Mouse (Mus musculus) CH12.LX (cell line): ENCODE measurements at regions not wholly inside any gene's neighbourhood (a gene's known extent, or its start where the extent isn't known, plus 50 kb on each side); places are given as distances from the start of the nearest gene placed in this dataset.

ENCODE experiments used
- DNase-seq: peaks from one replicate; pipeline ENCODE4 v3.0.0-alpha.2; 2013; ENCODE audit errors: extremely low read depth
- H3K27ac ChIP-seq: 2 replicates; pipeline ENCODE4 v1.5.1; 2012; ENCODE audit warnings: low read depth, mild to moderate bottlenecking, control low read depth, moderate library complexity; ENCODE audit not compliant: insufficient read depth
- H3K27me3 ChIP-seq: replicated peaks from 2 replicates; pipeline ENCODE3; 2012; ENCODE audit warnings: inconsistent platforms
- H3K36me3 ChIP-seq, 2 experiments: replicated peaks in 1 of 2; 2 replicates each; pipeline versions ENCODE3 to v1.6.1; 2012; ENCODE audit warnings: inconsistent platforms in 1 of 2, low read length in 1 of 2, mild to moderate bottlenecking in 1 of 2, mixed read lengths in 1 of 2, moderate library complexity in 1 of 2; ENCODE audit not compliant: control insufficient read depth in 1 of 2, insufficient read depth in 1 of 2
- H3K4me1 ChIP-seq, 2 experiments: 2 replicates each; pipeline ENCODE4 v1.6.1; 2012; ENCODE audit warnings: inconsistent platforms in 1 of 2, moderate library complexity in 1 of 2; ENCODE audit not compliant: insufficient read depth in 2 of 2, control insufficient read depth in 1 of 2
- H3K4me2 ChIP-seq: 2 replicates; pipeline ENCODE4 v1.6.1; 2012; ENCODE audit warnings: low read depth, mild to moderate bottlenecking, control low read depth; ENCODE audit not compliant: poor library complexity, insufficient read depth, severe bottlenecking
- H3K4me3 ChIP-seq, 3 experiments: fragments of 150-350 bp in 1 of 3; sonication (generic) in 1 of 3; replicated peaks in 1 of 3; 2 replicates each; pipeline versions ENCODE3 to v1.5.1; 2011 to 2012; ENCODE audit warnings: low read depth in 2 of 3, low read length in 2 of 3, mild to moderate bottlenecking in 2 of 3, moderate library complexity in 2 of 3, control low read depth in 1 of 3, improper control_type of control experiment in 1 of 3, inconsistent platforms in 1 of 3, mixed read lengths in 1 of 3; ENCODE audit not compliant: poor library complexity in 1 of 3
- H3K79me2 ChIP-seq: replicated peaks from 2 replicates; pipeline ENCODE4 v1.6.1; 2012; ENCODE audit warnings: mild to moderate bottlenecking, moderate library complexity; ENCODE audit not compliant: control insufficient read depth, poor library complexity, insufficient read depth, severe bottlenecking; ENCODE audit errors: extremely low read depth
- H3K9ac ChIP-seq: 2 replicates; pipeline ENCODE4 v1.6.1; 2012; ENCODE audit warnings: low read depth, mild to moderate bottlenecking, control low read depth, moderate library complexity; ENCODE audit not compliant: insufficient read depth
- H3K9me3 ChIP-seq: replicated peaks from 2 replicates; pipeline ENCODE3; 2012; ENCODE audit warnings: low read length, inconsistent platforms, mixed read lengths
- CHD1 ChIP-seq: IDR thresholded peaks from 2 replicates; pipeline ENCODE4 v1.6.1; 2012; ENCODE audit warnings: low read depth, low read length, improper control_type of control experiment, inconsistent platforms
- E2F4 ChIP-seq: IDR thresholded peaks from 2 replicates; pipeline ENCODE4 v1.6.1; 2011; ENCODE audit warnings: low read depth, low read length, improper control_type of control experiment; ENCODE audit not compliant: insufficient replicate concordance
- EP300 ChIP-seq: IDR thresholded peaks from 2 replicates; pipeline ENCODE4 v1.6.1; 2011; ENCODE audit warnings: low read length, improper control_type of control experiment
- GABPA ChIP-seq: IDR thresholded peaks from 2 replicates; pipeline ENCODE4 v1.6.1; 2012; ENCODE audit warnings: low read depth, low read length, improper control_type of control experiment, inconsistent platforms; ENCODE audit not compliant: insufficient replicate concordance
- IRF4 ChIP-seq: IDR thresholded peaks from 2 replicates; pipeline ENCODE4 v1.6.1; 2014; ENCODE audit warnings: low read depth, mild to moderate bottlenecking, inconsistent platforms, low read length, improper control_type of control experiment
- JUND ChIP-seq: conservative IDR thresholded peaks from 2 replicates; pipeline ENCODE4 v1.6.1; 2011; ENCODE audit warnings: low read depth, low read length, improper control_type of control experiment
- KAT2A ChIP-seq: IDR thresholded peaks from 2 replicates; pipeline ENCODE4 v1.6.1; 2012; ENCODE audit warnings: low read length, improper control_type of control experiment, inconsistent platforms; ENCODE audit not compliant: insufficient replicate concordance
- MAX ChIP-seq: IDR thresholded peaks from 2 replicates; pipeline ENCODE4 v1.6.1; 2011; ENCODE audit warnings: low read length, improper control_type of control experiment
- MAZ ChIP-seq: IDR thresholded peaks from 2 replicates; pipeline ENCODE4 v1.6.1; 2012; ENCODE audit warnings: low read depth, mild to moderate bottlenecking, inconsistent platforms, low read length, improper control_type of control experiment, moderate library complexity
- MEF2A ChIP-seq: IDR thresholded peaks from 2 replicates; pipeline ENCODE4 v1.6.1; 2014; ENCODE audit warnings: low read depth, mild to moderate bottlenecking, inconsistent platforms, low read length, improper control_type of control experiment, borderline replicate concordance
- NRF1 ChIP-seq: IDR thresholded peaks from 2 replicates; pipeline ENCODE4 v1.6.1; 2014; ENCODE audit warnings: low read depth, mild to moderate bottlenecking, inconsistent platforms, low read length, improper control_type of control experiment, moderate library complexity
- PAX5 ChIP-seq: IDR thresholded peaks from 2 replicates; pipeline ENCODE4 v1.6.1; 2012; ENCODE audit warnings: low read length, inconsistent platforms, mixed read lengths
- POLR2A ChIP-seq: IDR thresholded peaks from 2 replicates; pipeline ENCODE4 v1.6.1; 2011; ENCODE audit warnings: low read depth, mild to moderate bottlenecking, improper control_type of control experiment, low read length
- POLR2AphosphoS2 ChIP-seq: IDR thresholded peaks from 2 replicates; pipeline ENCODE4 v1.6.1; 2011; ENCODE audit warnings: low read depth, low read length, improper control_type of control experiment
- SMC3 ChIP-seq: IDR thresholded peaks from 2 replicates; pipeline ENCODE4 v1.6.1; 2011; ENCODE audit warnings: low read depth, low read length, improper control_type of control experiment
- TCF12 ChIP-seq: IDR thresholded peaks from 2 replicates; pipeline ENCODE4 v1.6.1; 2014; ENCODE audit warnings: low read depth, mild to moderate bottlenecking, inconsistent platforms, low read length, improper control_type of control experiment
- USF1 ChIP-seq: IDR thresholded peaks from 2 replicates; pipeline ENCODE4 v1.6.1; 2014; ENCODE audit warnings: low read depth, mild to moderate bottlenecking, inconsistent platforms, low read length, improper control_type of control experiment
- ZC3H11A ChIP-seq: IDR thresholded peaks from 2 replicates; pipeline ENCODE4 v1.6.1; 2012; ENCODE audit warnings: low read depth, mild to moderate bottlenecking, inconsistent platforms, low read length, improper control_type of control experiment
- ZMIZ1 ChIP-seq: IDR thresholded peaks from 2 replicates; pipeline ENCODE4 v1.6.1; 2012; ENCODE audit warnings: low read depth, mild to moderate bottlenecking, inconsistent platforms, low read length, improper control_type of control experiment
- ZNF384 ChIP-seq: IDR thresholded peaks from 2 replicates; pipeline ENCODE4 v1.6.1; 2012; ENCODE audit warnings: low read depth, low read length, improper control_type of control experiment, inconsistent platforms
- dilution Hi-C: fragments of 300-500 bp; cut with MboI; formaldehyde crosslinking; loops from 2 replicates; pipeline ENCODE4 v1.14.3; 2020; ENCODE audit warnings: low sequenced_read_pairs; ENCODE audit not compliant: extremely low pct_unique_long_range_greater_than_20kb, extremely low pct_ligation_motif_present
- in situ Hi-C: fragments of 300-500 bp; cut with MboI; formaldehyde crosslinking; loops from 3 replicates; pipeline ENCODE4 v1.14.3; 2019; ENCODE audit warnings: low sequenced_read_pairs, low pct_ligation_motif_present, low pct_unique_long_range_greater_than_20kb, mixed read lengths

DNA sequence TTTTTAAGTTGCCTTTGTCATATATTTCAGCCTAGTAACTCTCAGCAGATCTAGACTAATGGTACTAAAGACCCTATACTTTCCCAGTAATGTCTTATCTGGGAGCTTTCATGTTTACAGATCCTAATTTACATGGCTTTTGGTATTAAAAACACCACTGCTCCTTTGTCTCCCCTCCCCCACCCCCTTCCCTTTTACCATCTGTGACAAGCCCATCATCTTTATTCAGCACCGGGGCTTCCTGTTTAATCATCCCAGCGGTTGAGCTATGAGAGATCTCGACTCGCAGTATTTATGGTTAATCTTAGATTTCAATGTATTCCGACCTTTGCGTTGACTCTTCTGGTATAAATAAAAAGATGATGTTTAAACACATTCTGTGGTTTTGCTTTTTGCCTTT, 244.6 kb downstream of the Gm11077 start:
- H3K9me3 ChIP-seq = no peaks in the 10 kb centered on the region
- H3K4me3 ChIP-seq = no peak overlapping the region
- H3K36me3 ChIP-seq = no peaks in the 10 kb centered on the region
- H3K27ac ChIP-seq = no peak overlapping the region
- H3K4me1 ChIP-seq = no peaks in the 10 kb centered on the region
- dilution Hi-C loops = no loop called here
- DNase-seq = no peak
- no peak overlapping the region for H3K9ac ChIP-seq
- in situ Hi-C loops = no loop called here
- H3K4me2 ChIP-seq = no peak overlapping the region
- no peaks in the 10 kb centered on the region for H3K27me3 ChIP-seq
- no peak for TF ChIP-seq ZNF384
- TF ChIP-seq POLR2AphosphoS2 = no peak
- no peak for TF ChIP-seq MAX
- no peak for TF ChIP-seq GABPA
- TF ChIP-seq TCF12 = no peak
- TF ChIP-seq IRF4 = no peak
- no peak for TF ChIP-seq POLR2A
- no peak for TF ChIP-seq KAT2A
- TF ChIP-seq JUND = no peak
- no peak for TF ChIP-seq MAZ
- no peak for TF ChIP-seq CHD1
- no peak for TF ChIP-seq E2F4
- no peak for TF ChIP-seq MEF2A
- no peak for TF ChIP-seq USF1
- TF ChIP-seq ZMIZ1 = no peak
- H3K79me2 ChIP-seq = no peaks in the 10 kb centered on the region

DNA sequence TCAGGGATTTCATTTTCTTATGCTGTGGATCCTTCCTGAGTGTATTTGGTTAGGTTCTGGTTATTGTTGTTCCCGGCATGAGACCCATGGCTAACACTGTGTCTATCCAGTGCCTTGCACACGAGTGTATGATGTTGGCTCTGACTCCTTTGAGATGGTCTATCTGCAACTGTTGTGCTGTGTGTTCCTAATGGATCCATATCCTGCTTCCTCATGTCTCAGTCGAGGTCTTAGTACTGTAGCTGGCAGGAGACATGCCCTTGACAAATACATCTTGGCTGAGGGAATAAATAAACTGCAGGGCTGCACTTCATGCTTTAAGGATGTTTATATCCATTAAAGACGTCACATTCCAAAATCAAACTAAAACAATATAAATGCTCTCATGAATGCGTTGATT, 247.9 kb downstream of the Gm11077 start:
- Histone ChIP-seq H3K4me3 (no peak overlapping the region), H3K27ac (no peak overlapping the region), H3K9ac (no peak overlapping the region), H3K9me3 (no peaks in the 10 kb centered on the region), H3K4me1 (no peaks in the 10 kb centered on the region), H3K79me2 (no peaks in the 10 kb centered on the region), H3K27me3 (no peaks in the 10 kb centered on the region), H3K4me2 (no peak overlapping the region), H3K36me3 (no peaks in the 10 kb centered on the region)
- TF ChIP-seq NRF1 (no peak), SMC3 (no peak), PAX5 (no peak), USF1 (no peak), IRF4 (no peak), EP300 (no peak), ZC3H11A (no peak), POLR2A (no peak)
- DNase-seq = no peak
- dilution Hi-C loops = no loop called here
- in situ Hi-C loops = no loop called here
